Mouse (Mus musculus) ES-Bruce4 (cell line): ENCODE data around the gene Snrnp70. TPM values are rescaled to one million over a fixed set of nuclear protein-coding genes. Genes with fewer than 3 reads are reported as not detected.

ENCODE experiments used
- H3K27ac ChIP-seq: 2 replicates; pipeline ENCODE4 v1.5.1; 2012; ENCODE audit warnings: low read length, inconsistent platforms; ENCODE audit not compliant: insufficient read depth
- H3K27me3 ChIP-seq: 2 replicates; pipeline ENCODE4 v1.6.1; 2012; ENCODE audit warnings: mild to moderate bottlenecking, low read length, inconsistent platforms; ENCODE audit not compliant: control insufficient read depth, poor library complexity, insufficient read depth, severe bottlenecking
- H3K36me3 ChIP-seq: 2 replicates; pipeline ENCODE4 v1.6.1; 2012; ENCODE audit warnings: inconsistent platforms, mild to moderate bottlenecking, low read length, moderate library complexity; ENCODE audit not compliant: control insufficient read depth, poor library complexity, insufficient read depth, severe bottlenecking
- H3K4me1 ChIP-seq: one replicate; pipeline ENCODE4 v1.8.1; 2011; ENCODE audit warnings: low read length; ENCODE audit not compliant: control insufficient read depth, insufficient read depth
- H3K4me3 ChIP-seq: 2 replicates; pipeline ENCODE4 v1.5.1; 2011; ENCODE audit warnings: low read depth, mild to moderate bottlenecking, low read length
- H3K9ac ChIP-seq: 2 replicates; pipeline ENCODE4 v1.6.1; 2012; ENCODE audit warnings: low read depth, mild to moderate bottlenecking, inconsistent platforms; ENCODE audit not compliant: poor library complexity, severe bottlenecking
- H3K9me3 ChIP-seq: replicated peaks from 2 replicates; pipeline ENCODE4 v1.6.1; 2012; ENCODE audit warnings: mild to moderate bottlenecking, low read length, inconsistent platforms; ENCODE audit not compliant: control insufficient read depth, poor library complexity, insufficient read depth, severe bottlenecking
- CTCF ChIP-seq: IDR thresholded peaks from one replicate; pipeline ENCODE4 v1.8.1; 2011; ENCODE audit warnings: low read depth, low read length
- EP300 ChIP-seq: IDR thresholded peaks from 2 replicates; pipeline ENCODE4 v1.6.1; 2011; ENCODE audit warnings: low read depth, low read length; ENCODE audit not compliant: insufficient read depth
- POLR2A ChIP-seq: IDR thresholded peaks from one replicate; pipeline ENCODE4 v1.8.1; 2011; ENCODE audit warnings: low read length; ENCODE audit not compliant: insufficient read depth
- polyA plus RNA-seq: library from polyadenylated mRNA; stranded (reverse); fragments of >200 nt; gene quantifications from 2 replicates; pipeline ENCODE4 v1.2.4, GENCODE M21; 2011; ENCODE audit warnings: low read depth; ENCODE audit not compliant: missing spikeins, insufficient read depth, insufficient read length

Snrnp70 gene
- polyA plus RNA-seq, 1 experiment, result 686 TPM

GRCm38 (mm10) chr7:45356087-45356486 lies 39.5 kb downstream of the Snrnp70 start:
- H3K9ac ChIP-seq, result no peak overlapping the region
- no peak for TF ChIP-seq POLR2A
- no peak for TF ChIP-seq EP300
- TF ChIP-seq CTCF, result no peak
- no peak overlapping the region for H3K4me3 ChIP-seq
- no peaks in the 10 kb centered on the region for H3K27me3 ChIP-seq
- H3K4me1 ChIP-seq, result no peaks in the 10 kb centered on the region
- H3K9me3 ChIP-seq, result no peaks in the 10 kb centered on the region
- no peaks in the 10 kb centered on the region for H3K36me3 ChIP-seq
- no peak overlapping the region for H3K27ac ChIP-seq

- Histone ChIP-seq H3K27me3 (no peaks in the 10 kb centered on the region), H3K4me1 (no peaks in the 10 kb centered on the region), H3K36me3 (no peaks in the 10 kb centered on the region), H3K9ac (no peak overlapping the region), H3K4me3 (no peak overlapping the region), H3K27ac (no peak overlapping the region), H3K9me3 (no peaks in the 10 kb centered on the region)
- TF ChIP-seq EP300, result no peak
- TF ChIP-seq POLR2A, result no peak
- TF ChIP-seq CTCF, result no peak
These were observed 40.1 kb downstream of the Snrnp70 start for GRCm38 (mm10) chr7:45355318-45356020.

- H3K9me3 ChIP-seq, result no peaks in the 10 kb centered on the region
- TF ChIP-seq POLR2A, result no peak
- no peak for TF ChIP-seq CTCF
- no peak for TF ChIP-seq EP300
These were observed 42.5 kb downstream of the Snrnp70 start for GRCm38 (mm10) chr7:45353041-45353440.

GRCm38 (mm10) chr7:45346905-45347304 lies 48.6 kb downstream of the Snrnp70 start:
- Histone ChIP-seq H3K9me3 (no peaks in the 10 kb centered on the region), H3K27me3 (no peaks in the 10 kb centered on the region), H3K36me3 (no peaks in the 10 kb centered on the region), H3K27ac (no peak overlapping the region), H3K4me3 (peak overlapping the region; percentile 22; the same call in 1 of the 2 replicates), H3K9ac (no peak overlapping the region), H3K4me1 (no peaks in the 10 kb centered on the region)
- TF ChIP-seq CTCF (no peak), EP300 (no peak), POLR2A (no peak)

More at GRCm38 (mm10) chr7:45353041-45353440, 42.5 kb downstream of the Snrnp70 start:
- Histone ChIP-seq H3K27ac (no peak overlapping the region), H3K27me3 (no peaks in the 10 kb centered on the region), H3K4me3 (peak overlapping the region; percentile 87), H3K9ac (peak overlapping the region; percentile 55; the same call in 1 of the 2 replicates), H3K36me3 (no peaks in the 10 kb centered on the region), H3K4me1 (no peaks in the 10 kb centered on the region)

- Histone ChIP-seq H3K9ac (peak overlapping the region; percentile 6; the same call in 1 of the 2 replicates), H3K36me3 (no peaks in the 10 kb centered on the region), H3K27me3 (no peaks in the 10 kb centered on the region), H3K9me3 (no peaks in the 10 kb centered on the region), H3K27ac (no peak overlapping the region), H3K4me3 (peak overlapping the region; percentile 61), H3K4me1 (no peaks in the 10 kb centered on the region)
- no peak for TF ChIP-seq POLR2A
- TF ChIP-seq EP300, result peak; percentile 58; the same call in 1 of the 2 replicates
- peak; percentile 80 for TF ChIP-seq CTCF
These were observed 52.0 kb downstream of the Snrnp70 start for GRCm38 (mm10) chr7:45343543-45343942.

GRCm38 (mm10) chr7:45342081-45342480 lies 53.5 kb downstream of the Snrnp70 start:
- Histone ChIP-seq H3K4me1 (peaks cover 4% of the 10 kb centered on the region), H3K9me3 (no peaks in the 10 kb centered on the region), H3K36me3 (no peaks in the 10 kb centered on the region), H3K27me3 (no peaks in the 10 kb centered on the region), H3K9ac (no peak overlapping the region), H3K4me3 (peak overlapping the region; percentile 29), H3K27ac (peak overlapping the region; percentile 55; the same call in 1 of the 2 replicates)
- TF ChIP-seq POLR2A (no peak), CTCF (no peak), EP300 (no peak)
